Mouse (Mus musculus) bone marrow macrophage, adult 2 months (primary cell): ENCODE data around the gene Gm12569. TPM values are rescaled to one million over a fixed set of nuclear protein-coding genes. Genes with fewer than 3 reads are reported as not detected.

Experiments used
- H3K27ac ChIP-seq: 2 replicates; pipeline ENCODE4 v1.5.1; 2012; ENCODE audit warnings: low read depth, low read length; ENCODE audit not compliant: insufficient read depth
- H3K4me1 ChIP-seq: 2 replicates; pipeline ENCODE4 v1.6.1; 2012; ENCODE audit warnings: low read length; ENCODE audit not compliant: control insufficient read depth, insufficient read depth
- H3K4me3 ChIP-seq: 2 replicates; pipeline ENCODE4 v1.5.1; 2012; ENCODE audit warnings: mild to moderate bottlenecking, low read length, moderate library complexity; ENCODE audit not compliant: insufficient read depth
- CTCF ChIP-seq: IDR thresholded peaks from 2 replicates; pipeline ENCODE4 v1.5.1; 2012; ENCODE audit warnings: low read depth, mild to moderate bottlenecking, low read length, moderate library complexity
- POLR2A ChIP-seq: IDR thresholded peaks from 2 replicates; pipeline ENCODE4 v1.6.1; 2012; ENCODE audit warnings: mild to moderate bottlenecking, low read depth, low read length, borderline replicate concordance
- polyA plus RNA-seq: library from polyadenylated mRNA; stranded (reverse); fragments of >200 nt; gene quantifications from 2 replicates; pipeline ENCODE4 v1.2.4, GENCODE M21; 2012; ENCODE audit not compliant: missing spikeins, insufficient read depth, insufficient read length

The Gm12569 gene
- polyA plus RNA-seq, result not detected in 2 replicates

- TF ChIP-seq CTCF (no peak), POLR2A (no peak)
- Histone ChIP-seq H3K27ac (no peak within 1 kb of the TSS), H3K4me1 (no peaks in the 10 kb centered on the region), H3K4me3 (no peak within 1 kb of the TSS)
Measured at GRCm38 (mm10) chr11:51220308-51220707, at the start of gene Gm12569. Gm12569 (plus strand) TSS chr11:51220473.

- TF ChIP-seq POLR2A (no peak), CTCF (no peak)
- H3K4me3 ChIP-seq, result no peak overlapping the region
Measured at GRCm38 (mm10) chr11:51202726-51203125, 17.5 kb upstream of the Gm12569 start.

GRCm38 (mm10) chr11:51207758-51208157, 12.5 kb upstream of the Gm12569 start:
- no peak for TF ChIP-seq CTCF
- no peak for TF ChIP-seq POLR2A
- Histone ChIP-seq H3K4me1 (no peaks in the 10 kb centered on the region), H3K27ac (no peak overlapping the region), H3K4me3 (no peak overlapping the region)

More at GRCm38 (mm10) chr11:51202726-51203125, 17.5 kb upstream of the Gm12569 start:
- Histone ChIP-seq H3K27ac (no peak overlapping the region), H3K4me1 (no peaks in the 10 kb centered on the region)

- no peak overlapping the region for H3K27ac ChIP-seq
Measured at GRCm38 (mm10) chr11:51211426-51211825, 8.8 kb upstream of the Gm12569 start.

GRCm38 (mm10) chr11:51214021-51214420, 6.3 kb upstream of the Gm12569 start:
- no peak overlapping the region for H3K27ac ChIP-seq
- no peaks in the 10 kb centered on the region for H3K4me1 ChIP-seq
- H3K4me3 ChIP-seq, result no peak overlapping the region
- TF ChIP-seq CTCF (peak; percentile 32; the same call in 1 of the 2 replicates), POLR2A (no peak)

More at GRCm38 (mm10) chr11:51211426-51211825, 8.8 kb upstream of the Gm12569 start:
- Histone ChIP-seq H3K4me1 (no peaks in the 10 kb centered on the region), H3K4me3 (no peak overlapping the region)
- no peak for TF ChIP-seq POLR2A
- TF ChIP-seq CTCF, result no peak

- Histone ChIP-seq H3K4me3 (no peak overlapping the region), H3K4me1 (no peaks in the 10 kb centered on the region), H3K27ac (no peak overlapping the region)
- TF ChIP-seq POLR2A, result no peak
Measured at GRCm38 (mm10) chr11:51219396-51219980, 785 bp upstream of the Gm12569 start.

- no peak for TF ChIP-seq POLR2A
- TF ChIP-seq CTCF, result no peak
- no peak overlapping the region for H3K27ac ChIP-seq
- no peak overlapping the region for H3K4me3 ChIP-seq
- H3K4me1 ChIP-seq, result no peaks in the 10 kb centered on the region
Measured at GRCm38 (mm10) chr11:51227104-51227503, 6.8 kb downstream of the Gm12569 start.

GRCm38 (mm10) chr11:51234626-51235025, 14.4 kb downstream of the Gm12569 start:
- no peaks in the 10 kb centered on the region for H3K4me1 ChIP-seq
- no peak for TF ChIP-seq CTCF
- no peak for TF ChIP-seq POLR2A

GRCm38 (mm10) chr11:51242897-51243296, 22.6 kb downstream of the Gm12569 start:
- Histone ChIP-seq H3K4me3 (no peak overlapping the region), H3K27ac (no peak overlapping the region), H3K4me1 (no peaks in the 10 kb centered on the region)
- TF ChIP-seq POLR2A (no peak), CTCF (no peak)

More at GRCm38 (mm10) chr11:51234626-51235025, 14.4 kb downstream of the Gm12569 start:
- H3K27ac ChIP-seq, result no peak overlapping the region
- no peak overlapping the region for H3K4me3 ChIP-seq

- Histone ChIP-seq H3K4me1 (peaks cover under 1% of the 10 kb centered on the region; the same call in 1 of the 2 replicates), H3K27ac (no peak overlapping the region), H3K4me3 (no peak overlapping the region)
- TF ChIP-seq POLR2A, result no peak
- no peak for TF ChIP-seq CTCF
Measured at GRCm38 (mm10) chr11:51257006-51257405, 36.7 kb downstream of the Gm12569 start.

GRCm38 (mm10) chr11:51261680-51262219, 41.5 kb downstream of the Gm12569 start, which contains the start of gene Clk4:
Clk4 (plus strand) TSS chr11:51261730.
- Histone ChIP-seq H3K27ac (peak within 1 kb of the TSS; percentile 33), H3K4me1 (peaks cover 10% of the 10 kb centered on the region), H3K4me3 (peak within 1 kb of the TSS; percentile 85)
- TF ChIP-seq POLR2A (no peak), CTCF (no peak)
